Mouse (Mus musculus) adrenal gland, postnatal 14 days (tissue): ENCODE data around the gene Litaf. TPM values are rescaled to one million over a fixed set of nuclear protein-coding genes. Genes with fewer than 3 reads are reported as not detected.
"Not testable (repeated sequence)": the region's sequence is repeated elsewhere in the genome, so short reads cannot be mapped to it uniquely, and the experiment has no call there.

ENCODE experiments used
- DNase-seq: peaks from one replicate; pipeline ENCODE4 v3.0.0; 2021; ENCODE audit warnings: mixed read lengths
- total RNA-seq: library from RNA; stranded (reverse); gene quantifications from 2 replicates; pipeline ENCODE4 v1.2.3, GENCODE M21; 2021

The Litaf gene
- total RNA-seq, 1 experiment from 2014 or later: 47.5 TPM

GRCm38 (mm10) chr16:10991737-10992089, 74.2 kb downstream of the Litaf start:
- no peak for DNase-seq

- no peak for DNase-seq
Measured at GRCm38 (mm10) chr16:10990763-10991162, 75.2 kb downstream of the Litaf start.

GRCm38 (mm10) chr16:10989896-10990295, 76.1 kb downstream of the Litaf start:
- DNase-seq: peak; percentile 40

GRCm38 (mm10) chr16:10989361-10989760, 76.6 kb downstream of the Litaf start:
- no peak for DNase-seq

- DNase-seq: no peak
Measured at GRCm38 (mm10) chr16:10988261-10988660, 77.7 kb downstream of the Litaf start.

- no peak for DNase-seq
Measured at GRCm38 (mm10) chr16:10984534-10984933, 81.4 kb downstream of the Litaf start.

- DNase-seq: no peak
Measured at GRCm38 (mm10) chr16:10981493-10982070, 84.4 kb downstream of the Litaf start.

- no peak for DNase-seq
Measured at GRCm38 (mm10) chr16:10979064-10979803, 86.7 kb downstream of the Litaf start.

GRCm38 (mm10) chr16:10977877-10978276, 88.1 kb downstream of the Litaf start:
- DNase-seq: no peak

GRCm38 (mm10) chr16:10976202-10976631, 89.7 kb downstream of the Litaf start:
- peak; percentile 56 for DNase-seq

- no peak for DNase-seq
Measured at GRCm38 (mm10) chr16:10974939-10975338, 91.0 kb downstream of the Litaf start.

GRCm38 (mm10) chr16:10974037-10974446, 91.9 kb downstream of the Litaf start:
- peak; percentile 67 for DNase-seq

GRCm38 (mm10) chr16:10972259-10972658, 93.7 kb downstream of the Litaf start:
- DNase-seq: peak; percentile 68

GRCm38 (mm10) chr16:10969944-10970343, 96.0 kb downstream of the Litaf start:
- DNase-seq: not testable (repeated sequence)

- DNase-seq: no peak
Measured at GRCm38 (mm10) chr16:10969342-10969741, 96.6 kb downstream of the Litaf start.

GRCm38 (mm10) chr16:10968299-10968698, 97.7 kb downstream of the Litaf start:
- DNase-seq: no peak

GRCm38 (mm10) chr16:10967756-10968155, 98.2 kb downstream of the Litaf start:
- DNase-seq: no peak

- DNase-seq: no peak
Measured at GRCm38 (mm10) chr16:10967013-10967412, 98.9 kb downstream of the Litaf start.

GRCm38 (mm10) chr16:10965034-10965433, 100.9 kb downstream of the Litaf start:
- DNase-seq: no peak

GRCm38 (mm10) chr16:10960916-10961315, 105.0 kb downstream of the Litaf start:
- no peak for DNase-seq

- no peak for DNase-seq
Measured at GRCm38 (mm10) chr16:10958763-10959440, 107.1 kb downstream of the Litaf start.

GRCm38 (mm10) chr16:10958307-10958706, 107.7 kb downstream of the Litaf start:
- DNase-seq: not testable (repeated sequence)

- DNase-seq: no peak
Measured at GRCm38 (mm10) chr16:10957794-10958193, 108.2 kb downstream of the Litaf start.
